Mouse (Mus musculus): ENCODE measurements around the gene Ap1g2. TPM values are rescaled to one million over a fixed set of nuclear protein-coding genes. Genes with fewer than 3 reads are reported as not detected.

Gene Ap1g2
- 46.2 and 54.8 TPM in 2 replicates for polyA plus RNA-seq (2015; fragmentation: Nextera tagmentation; extraction: Ambion mirVana)

DNA sequence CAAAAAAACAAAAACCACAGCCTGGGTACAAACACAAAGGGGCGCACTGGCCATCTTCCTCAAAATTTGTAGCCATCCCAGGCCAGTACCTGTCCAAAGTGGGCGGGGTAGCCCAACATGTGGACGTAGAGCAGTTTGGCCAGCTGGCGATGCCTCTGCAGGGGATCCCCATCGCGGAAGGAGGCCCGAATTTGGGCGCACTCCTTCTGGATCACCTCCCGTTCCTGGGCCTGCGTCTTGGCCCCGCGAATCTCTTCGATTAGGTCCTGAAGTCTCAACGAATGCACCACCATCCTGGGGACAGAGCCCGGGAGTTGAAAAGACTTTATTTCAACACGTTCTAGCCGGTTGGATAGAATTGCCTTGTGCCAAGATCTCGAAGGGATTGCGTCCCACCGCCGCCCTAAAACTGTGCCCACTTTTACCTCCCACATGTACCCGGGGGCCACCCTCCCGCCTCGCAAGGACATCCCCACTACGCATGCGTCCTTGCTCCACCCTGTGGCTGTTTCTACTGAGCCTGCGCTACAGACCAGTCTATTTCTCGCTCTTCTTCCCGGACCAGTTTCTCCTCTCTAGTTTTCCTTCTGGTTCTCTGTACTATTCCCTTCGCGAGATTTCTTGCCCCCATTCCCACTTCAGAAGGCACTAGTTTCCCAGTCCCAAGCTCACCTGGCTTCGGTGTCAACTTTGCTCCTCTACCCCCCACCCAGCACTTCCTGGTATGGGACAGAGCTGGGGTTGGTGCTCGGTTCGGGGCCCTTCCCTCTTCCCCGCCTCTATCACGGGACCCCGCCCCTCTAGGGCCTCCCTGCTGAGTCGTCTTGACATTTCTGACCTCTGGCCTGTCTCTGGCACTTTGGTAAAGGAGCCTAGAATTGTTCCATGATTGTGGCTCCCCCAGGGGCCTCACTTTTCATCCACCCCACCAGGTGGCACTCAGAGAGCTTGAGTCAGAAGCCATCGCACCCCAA lies at the start of gene Ap1g2:
Gene Ap1g2 (minus strand): TSS at position 758 of the 974 bp plus-strand sequence.
- no peaks in the 10 kb centered on the region for H3K9me3 ChIP-seq (replicated peaks; ENCODE audit: control insufficient read depth, low read length)
- H3K4me2 ChIP-seq (ENCODE audit: low read depth, low read length) = peak within 1 kb of the TSS; percentile 99
- H3K4me1 ChIP-seq (ENCODE audit: control insufficient read depth, insufficient read depth, low read length) = peaks cover 18% of the 10 kb centered on the region
- peak within 1 kb of the TSS; percentile 91 for H3K27ac ChIP-seq (ENCODE audit: low read length)
- no peaks in the 10 kb centered on the region for H3K36me3 ChIP-seq (ENCODE audit: control insufficient read depth, insufficient read depth, low read length)
- WGBS = under 1% methylated on average over 39 of the region's 39 CpGs
- H3K9ac ChIP-seq (ENCODE audit: low read length) = peak within 1 kb of the TSS; percentile 83
- H3K27me3 ChIP-seq (ENCODE audit: control insufficient read depth, insufficient read depth, low read length) = peaks cover 12% of the 10 kb centered on the region
- peak within 1 kb of the TSS; percentile 59 for H3K4me3 ChIP-seq (replicated peaks; ENCODE audit: low read length)
- peak; percentile 85 for ATAC-seq (ENCODE audit: insufficient read depth, low FRiP score)

DNA sequence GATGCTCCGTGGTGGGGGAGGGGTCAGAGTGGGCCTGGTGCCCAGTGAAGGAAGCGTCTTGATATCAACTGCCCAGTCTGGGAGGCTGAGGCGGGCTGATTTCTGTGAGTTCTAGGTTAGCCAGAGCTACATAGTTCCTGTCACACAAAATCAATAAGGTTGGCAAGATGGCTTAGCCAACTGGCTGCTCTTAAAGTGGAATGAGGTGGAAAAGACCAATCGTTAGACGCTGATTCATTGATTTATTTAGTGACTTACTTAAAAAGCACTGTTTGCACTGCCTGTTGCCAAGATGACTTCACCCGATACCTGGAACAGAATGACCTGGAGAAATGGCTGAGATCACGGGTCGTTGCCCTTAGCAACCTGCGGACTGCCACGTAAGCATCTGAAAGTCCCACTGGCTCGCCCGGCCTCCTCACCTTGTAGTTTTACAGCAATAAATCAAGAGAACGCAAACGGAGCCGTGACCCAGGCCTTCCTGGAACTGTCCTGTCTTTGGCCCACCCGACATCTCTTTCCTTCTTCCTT lies 46.6 kb upstream of the Ap1g2 start:
- Histone ChIP-seq H3K27me3 (ENCODE audit: control insufficient read depth, insufficient read depth, low read length) (no peaks in the 10 kb centered on the region), H3K4me1 (ENCODE audit: control insufficient read depth, insufficient read depth, low read length) (peaks cover 3% of the 10 kb centered on the region; the same call in 1 of the 2 replicates), H3K27ac (ENCODE audit: low read length) (no peak overlapping the region), H3K36me3 (ENCODE audit: control insufficient read depth, insufficient read depth, low read length) (no peaks in the 10 kb centered on the region), H3K9me3 (replicated peaks; ENCODE audit: control insufficient read depth, low read length) (no peaks in the 10 kb centered on the region), H3K4me2 (ENCODE audit: low read depth, low read length) (no peak overlapping the region), H3K4me3 (replicated peaks; ENCODE audit: low read length) (no peak overlapping the region), H3K9ac (ENCODE audit: low read length) (no peak overlapping the region)
- no peak for ATAC-seq (ENCODE audit: insufficient read depth, low FRiP score)
- 77% methylated on average over 16 of the region's 16 CpGs for WGBS

DNA sequence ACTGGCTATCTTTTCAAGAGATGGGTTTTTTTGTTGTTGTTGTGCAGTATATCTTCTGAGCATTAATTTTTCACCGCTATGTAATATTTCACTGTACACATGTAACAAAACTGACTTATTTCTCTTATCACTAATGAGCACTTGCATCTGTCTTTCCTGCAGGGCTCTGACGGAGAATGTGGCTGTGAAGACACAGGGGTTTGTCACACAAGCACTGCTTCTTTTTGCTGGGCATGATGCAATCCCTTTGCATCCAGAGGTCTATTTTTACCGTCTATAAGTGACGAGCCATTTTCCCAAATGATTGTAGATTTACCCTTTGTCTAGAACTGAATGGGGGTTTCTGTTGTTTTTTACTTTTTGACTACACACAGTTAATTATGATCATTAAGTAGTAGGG lies 45.8 kb upstream of the Ap1g2 start:
- Histone ChIP-seq H3K4me3 (replicated peaks; ENCODE audit: low read length) (no peak overlapping the region), H3K27ac (ENCODE audit: low read length) (no peak overlapping the region), H3K4me1 (ENCODE audit: control insufficient read depth, insufficient read depth, low read length) (0 out of 2 replicates have a peak, but pooled peaks cover under 1% of the 10 kb centered on the region), H3K4me2 (ENCODE audit: low read depth, low read length) (no peak overlapping the region), H3K27me3 (ENCODE audit: control insufficient read depth, insufficient read depth, low read length) (no peaks in the 10 kb centered on the region), H3K36me3 (ENCODE audit: control insufficient read depth, insufficient read depth, low read length) (no peaks in the 10 kb centered on the region), H3K9ac (ENCODE audit: low read length) (no peak overlapping the region), H3K9me3 (replicated peaks; ENCODE audit: control insufficient read depth, low read length) (no peaks in the 10 kb centered on the region)
- 87% methylated on average over 4 of the region's 4 CpGs for WGBS
- no peak for ATAC-seq (ENCODE audit: insufficient read depth, low FRiP score)

DNA sequence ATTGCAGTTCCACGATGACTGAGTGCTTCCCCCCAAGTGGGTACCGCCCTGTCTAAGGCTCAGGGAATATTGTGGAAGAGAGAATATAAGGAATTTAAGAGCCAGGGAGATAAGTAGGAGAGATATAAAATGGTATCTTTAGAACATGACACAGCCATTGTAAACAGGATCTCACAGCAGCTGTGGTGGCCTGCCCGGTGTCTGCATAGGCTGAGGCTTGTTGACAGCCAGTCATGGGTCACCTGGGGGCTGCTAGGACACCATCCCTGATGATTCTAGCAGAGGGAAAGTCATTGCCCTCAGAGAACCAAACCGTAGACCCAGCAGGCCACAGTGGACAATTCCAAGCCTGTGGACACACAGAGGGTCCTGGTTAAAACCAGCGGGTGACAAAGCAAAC lies 44.6 kb upstream of the Ap1g2 start:
- Histone ChIP-seq H3K27me3 (ENCODE audit: control insufficient read depth, insufficient read depth, low read length) (no peaks in the 10 kb centered on the region), H3K36me3 (ENCODE audit: control insufficient read depth, insufficient read depth, low read length) (no peaks in the 10 kb centered on the region), H3K9me3 (replicated peaks; ENCODE audit: control insufficient read depth, low read length) (no peaks in the 10 kb centered on the region), H3K27ac (ENCODE audit: low read length) (no peak overlapping the region), H3K4me1 (ENCODE audit: control insufficient read depth, insufficient read depth, low read length) (no peaks in the 10 kb centered on the region), H3K4me3 (replicated peaks; ENCODE audit: low read length) (no peak overlapping the region), H3K4me2 (ENCODE audit: low read depth, low read length) (no peak overlapping the region), H3K9ac (ENCODE audit: low read length) (no peak overlapping the region)
- no peak for ATAC-seq (ENCODE audit: insufficient read depth, low FRiP score)
- 81% methylated on average over 5 of the region's 5 CpGs for WGBS

DNA sequence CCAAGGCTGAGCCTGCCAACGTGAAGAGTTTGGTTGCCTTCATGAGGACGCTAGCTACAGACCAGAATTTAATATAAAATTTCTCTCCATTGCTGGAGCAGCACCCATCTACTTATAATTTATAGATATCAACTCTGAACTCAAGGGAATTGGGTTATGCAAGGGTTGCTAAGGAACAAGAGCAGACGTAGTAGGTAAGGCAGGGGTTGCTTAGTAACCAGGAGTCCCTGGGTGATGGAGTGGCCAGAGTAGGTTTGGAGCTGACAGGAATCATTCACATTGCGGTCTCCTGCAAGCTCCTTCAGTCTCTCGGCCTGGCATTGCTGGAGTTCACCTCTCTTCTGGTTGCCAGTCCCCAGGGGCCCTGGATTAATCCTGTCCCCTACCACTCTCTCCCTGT lies 42.6 kb upstream of the Ap1g2 start:
- Histone ChIP-seq H3K27me3 (ENCODE audit: control insufficient read depth, insufficient read depth, low read length) (no peaks in the 10 kb centered on the region), H3K36me3 (ENCODE audit: control insufficient read depth, insufficient read depth, low read length) (no peaks in the 10 kb centered on the region), H3K9me3 (replicated peaks; ENCODE audit: control insufficient read depth, low read length) (no peaks in the 10 kb centered on the region), H3K4me1 (ENCODE audit: control insufficient read depth, insufficient read depth, low read length) (no peaks in the 10 kb centered on the region), H3K27ac (ENCODE audit: low read length) (no peak overlapping the region), H3K4me2 (ENCODE audit: low read depth, low read length) (no peak overlapping the region), H3K9ac (ENCODE audit: low read length) (no peak overlapping the region), H3K4me3 (replicated peaks; ENCODE audit: low read length) (no peak overlapping the region)
- ATAC-seq (ENCODE audit: insufficient read depth, low FRiP score) = no peak
- 79% methylated on average over 5 of the region's 5 CpGs for WGBS

DNA sequence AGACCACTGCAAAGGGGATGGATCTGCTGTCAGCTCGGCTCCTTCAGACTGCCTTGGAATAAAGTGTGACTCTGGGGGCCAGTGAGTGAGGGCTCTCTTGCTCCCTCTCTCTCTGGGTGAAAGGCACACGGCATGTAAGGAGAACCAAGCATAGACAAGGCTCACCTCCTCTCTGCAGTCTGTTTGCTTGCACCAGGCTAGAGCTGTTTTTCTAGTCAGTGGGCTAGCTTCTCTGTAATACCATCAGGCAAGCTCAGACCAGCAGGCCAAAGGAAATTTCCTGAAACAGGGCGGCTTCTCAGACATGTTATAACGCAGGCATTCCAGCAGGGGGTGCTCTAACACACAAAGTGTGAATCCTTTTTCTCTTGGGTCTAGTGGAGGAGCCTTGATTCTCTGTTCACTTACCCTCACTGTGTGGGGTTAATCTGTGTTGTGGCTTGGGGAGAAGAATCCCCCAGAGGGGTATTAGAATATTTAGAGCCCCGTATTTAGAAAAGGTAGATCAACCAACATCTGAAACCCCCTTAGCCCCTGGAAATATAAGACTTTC lies 42.0 kb upstream of the Ap1g2 start:
- no peak overlapping the region for H3K9ac ChIP-seq (ENCODE audit: low read length)
- no peak overlapping the region for H3K4me2 ChIP-seq (ENCODE audit: low read depth, low read length)
- 23% methylated on average over 5 of the region's 5 CpGs for WGBS
- no peak overlapping the region for H3K27ac ChIP-seq (ENCODE audit: low read length)
- no peaks in the 10 kb centered on the region for H3K4me1 ChIP-seq (ENCODE audit: control insufficient read depth, insufficient read depth, low read length)
- H3K4me3 ChIP-seq (replicated peaks; ENCODE audit: low read length) = no peak overlapping the region
- H3K36me3 ChIP-seq (ENCODE audit: control insufficient read depth, insufficient read depth, low read length) = no peaks in the 10 kb centered on the region
- no peak for ATAC-seq (ENCODE audit: insufficient read depth, low FRiP score)
- H3K27me3 ChIP-seq (ENCODE audit: control insufficient read depth, insufficient read depth, low read length) = no peaks in the 10 kb centered on the region
- no peaks in the 10 kb centered on the region for H3K9me3 ChIP-seq (replicated peaks; ENCODE audit: control insufficient read depth, low read length)

DNA sequence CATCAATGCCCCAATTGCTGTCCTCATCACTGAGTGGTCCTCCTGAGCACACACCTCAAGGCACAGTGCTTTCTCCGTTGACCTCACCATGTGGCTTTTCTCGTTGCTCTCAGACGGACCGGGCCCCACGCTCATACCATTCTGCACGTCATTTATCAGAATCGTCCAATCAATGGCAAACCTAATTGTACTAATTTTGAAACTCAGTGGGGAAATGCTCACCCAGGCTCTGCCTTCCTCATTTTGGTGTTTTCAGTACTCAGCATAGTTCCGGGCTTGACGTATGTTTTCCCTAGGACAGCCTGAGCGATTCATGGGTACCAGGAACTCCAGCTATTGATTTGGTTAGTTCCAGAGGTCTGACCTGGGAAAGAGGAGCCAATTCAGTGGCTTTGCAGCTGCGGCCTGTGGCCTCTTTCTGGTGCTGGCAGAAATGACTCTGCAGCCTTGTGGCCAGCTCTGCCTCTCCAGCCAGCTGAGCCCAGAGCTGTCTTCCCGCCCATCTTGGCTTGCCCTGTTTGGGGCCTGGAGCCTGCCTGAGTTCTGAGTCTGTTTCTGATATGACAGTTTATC lies 40.5 kb upstream of the Ap1g2 start:
- Histone ChIP-seq H3K4me3 (replicated peaks; ENCODE audit: low read length) (no peak overlapping the region), H3K4me1 (ENCODE audit: control insufficient read depth, insufficient read depth, low read length) (no peaks in the 10 kb centered on the region), H3K9me3 (replicated peaks; ENCODE audit: control insufficient read depth, low read length) (no peaks in the 10 kb centered on the region), H3K4me2 (ENCODE audit: low read depth, low read length) (no peak overlapping the region), H3K27me3 (ENCODE audit: control insufficient read depth, insufficient read depth, low read length) (no peaks in the 10 kb centered on the region), H3K9ac (ENCODE audit: low read length) (no peak overlapping the region), H3K36me3 (ENCODE audit: control insufficient read depth, insufficient read depth, low read length) (no peaks in the 10 kb centered on the region), H3K27ac (ENCODE audit: low read length) (no peak overlapping the region)
- no peak for ATAC-seq (ENCODE audit: insufficient read depth, low FRiP score)
- 76% methylated on average over 12 of the region's 12 CpGs for WGBS

DNA sequence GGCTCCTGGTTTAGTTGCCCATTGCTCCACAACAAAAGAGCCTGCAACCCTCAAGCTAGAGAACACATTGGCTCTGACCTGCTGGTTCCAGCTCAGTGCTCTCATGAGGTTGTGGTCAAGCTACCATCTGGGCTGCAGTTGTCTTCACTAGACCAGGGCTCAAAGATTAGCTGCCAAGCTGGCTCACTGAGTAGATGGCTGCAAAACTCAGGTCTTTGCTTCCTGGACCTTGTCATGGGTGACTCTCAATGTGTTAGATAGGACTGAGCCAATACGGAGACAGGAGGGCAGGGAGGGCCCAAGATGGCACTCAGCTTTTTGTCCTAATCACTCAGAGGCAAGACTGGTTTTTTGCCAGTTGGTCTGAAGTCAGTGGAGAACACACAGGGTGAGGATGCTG lies 39.9 kb upstream of the Ap1g2 start:
- Histone ChIP-seq H3K9me3 (replicated peaks; ENCODE audit: control insufficient read depth, low read length) (no peaks in the 10 kb centered on the region), H3K27ac (ENCODE audit: low read length) (no peak overlapping the region), H3K27me3 (ENCODE audit: control insufficient read depth, insufficient read depth, low read length) (no peaks in the 10 kb centered on the region), H3K4me2 (ENCODE audit: low read depth, low read length) (no peak overlapping the region), H3K4me1 (ENCODE audit: control insufficient read depth, insufficient read depth, low read length) (no peaks in the 10 kb centered on the region), H3K4me3 (replicated peaks; ENCODE audit: low read length) (no peak overlapping the region), H3K36me3 (ENCODE audit: control insufficient read depth, insufficient read depth, low read length) (no peaks in the 10 kb centered on the region), H3K9ac (ENCODE audit: low read length) (no peak overlapping the region)
- WGBS = 94% methylated on average over 1 of the region's 1 CpGs
- ATAC-seq (ENCODE audit: insufficient read depth, low FRiP score) = no peak

DNA sequence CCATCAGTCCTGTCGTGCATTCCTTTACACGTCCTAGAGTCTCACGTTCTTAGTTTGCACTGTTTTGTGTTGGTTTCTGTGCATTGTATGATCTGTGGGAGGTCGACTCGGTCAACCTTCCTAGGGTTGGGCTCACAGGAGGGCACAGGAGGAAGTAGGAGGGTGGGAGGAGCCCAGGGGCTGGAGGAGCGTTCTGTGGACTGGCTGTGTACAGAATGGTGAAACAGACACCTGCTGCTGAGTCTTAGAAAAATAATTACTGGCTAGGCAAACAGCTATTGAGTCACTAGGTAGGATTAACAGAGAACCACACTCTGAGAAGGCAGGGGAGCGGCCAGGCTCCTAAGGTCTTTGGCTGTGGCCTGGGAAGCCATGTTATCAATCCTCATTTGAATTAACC lies 32.9 kb upstream of the Ap1g2 start:
- Histone ChIP-seq H3K4me1 (ENCODE audit: control insufficient read depth, insufficient read depth, low read length) (0 out of 2 replicates have a peak, but pooled peaks cover 2% of the 10 kb centered on the region), H3K4me3 (replicated peaks; ENCODE audit: low read length) (no peak overlapping the region), H3K4me2 (ENCODE audit: low read depth, low read length) (no peak overlapping the region), H3K27me3 (ENCODE audit: control insufficient read depth, insufficient read depth, low read length) (no peaks in the 10 kb centered on the region), H3K36me3 (ENCODE audit: control insufficient read depth, insufficient read depth, low read length) (no peaks in the 10 kb centered on the region), H3K9ac (ENCODE audit: low read length) (no peak overlapping the region; the same call in 1 of the 2 replicates), H3K9me3 (replicated peaks; ENCODE audit: control insufficient read depth, low read length) (no peaks in the 10 kb centered on the region), H3K27ac (ENCODE audit: low read length) (peak overlapping the region; percentile 74; the same call in 1 of the 2 replicates)
- 34% methylated on average over 7 of the region's 7 CpGs for WGBS
- ATAC-seq (ENCODE audit: insufficient read depth, low FRiP score) = peak; percentile 86; the same call in 1 of the 2 replicates

All from stomach, embryonic 16.5 days (tissue).